Mouse (Mus musculus) mouse embryonic stem cell (cell line): ENCODE measurements around the gene Snrpd3.
"Not testable (repeated sequence)": the region's sequence is repeated elsewhere in the genome, so short reads cannot be mapped to it uniquely, and the experiment has no call there.

Source experiments
- in situ Hi-C, 2 experiments: fragments of 300-500 bp; cut with MboI; formaldehyde crosslinking; loops; 1 replicate in 1 of 2; 3 replicates in 1 of 2; pipeline ENCODE4 v1.14.3; 2019 to 2020; ENCODE audit warnings: low sequenced_read_pairs in 2 of 2, low pct_unique_long_range_greater_than_20kb in 1 of 2, mixed read lengths in 1 of 2; ENCODE audit not compliant: unreplicated experiment in 1 of 2

Gene Snrpd3

DNA sequence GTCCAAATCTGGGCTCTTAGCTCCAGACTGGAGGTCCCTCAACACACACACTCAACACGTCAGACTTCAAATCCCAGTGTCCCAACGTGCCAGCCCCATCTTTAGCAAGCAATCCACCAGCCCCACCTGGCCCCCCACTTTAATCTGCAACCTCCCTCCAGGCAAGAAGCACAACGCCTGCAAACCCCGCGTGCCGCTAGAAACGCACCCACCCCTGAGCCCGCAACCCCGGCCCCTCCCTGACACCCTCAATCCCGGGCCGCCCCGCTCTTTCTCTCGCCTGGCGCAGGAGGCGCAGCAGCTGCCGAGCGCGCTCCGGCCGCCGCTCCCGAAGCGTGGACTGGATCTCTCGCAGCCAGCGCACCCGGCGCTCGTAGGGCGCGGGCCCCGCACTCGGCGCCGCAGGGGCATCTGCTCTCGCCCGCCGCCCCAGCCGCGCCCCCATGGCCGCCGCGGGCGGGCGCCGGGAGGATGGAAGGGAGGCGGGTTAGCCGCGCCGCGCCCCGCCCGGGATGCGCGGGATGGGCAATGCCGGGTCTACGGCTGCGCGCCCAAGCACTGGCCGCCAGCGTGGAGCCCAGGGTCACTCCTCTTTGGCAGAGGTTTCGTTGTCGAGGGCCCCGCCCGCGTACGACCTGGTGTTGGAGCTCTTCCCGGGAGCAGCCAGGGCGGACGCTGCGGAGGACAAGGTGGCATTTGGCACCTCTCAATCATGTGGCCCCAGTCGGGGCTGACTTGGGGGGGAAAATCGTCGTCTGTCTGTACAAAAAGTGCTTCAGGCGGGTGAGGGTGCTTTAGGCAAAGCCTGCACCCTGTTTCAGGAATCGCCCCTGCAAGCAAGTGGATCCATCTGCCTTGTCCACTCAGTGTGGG is 42.6 kb downstream of the Snrpd3 start, which contains the start of gene Lrrc75b:
Gene Lrrc75b, minus strand, starts transcription at position 655 of the 873 bp plus-strand sequence.
- in situ Hi-C loops, result no loop called here

DNA sequence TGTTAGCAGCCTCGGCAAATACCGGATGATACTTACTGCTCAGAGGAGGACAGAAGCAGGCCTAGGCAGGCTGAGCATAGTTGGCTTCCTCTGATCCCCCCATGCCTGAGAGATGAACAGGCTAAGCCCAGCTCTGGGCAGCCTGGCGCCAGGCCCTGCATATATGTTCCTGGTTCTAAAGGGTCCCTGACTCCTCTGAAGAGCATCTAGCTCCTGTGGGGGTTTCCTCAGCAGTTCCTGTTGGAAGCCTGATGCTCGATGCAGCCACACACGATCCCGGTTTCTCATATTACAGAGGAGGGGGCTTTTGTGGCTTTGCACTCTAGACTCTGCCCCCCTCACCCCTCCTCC is 43.2 kb downstream of the Snrpd3 start:
- in situ Hi-C loops, result no loop called here

GRCm38 (mm10) chr10:75561071-75561654 is 43.8 kb downstream of the Snrpd3 start, which contains the start of gene Ggt1:
Gene Ggt1, plus strand, starts transcription at chr10:75561604.
- in situ Hi-C loops, result no loop called here

- in situ Hi-C loops, result no loop called here
Measured at GRCm38 (mm10) chr10:75562596-75562995, 45.2 kb downstream of the Snrpd3 start.

GRCm38 (mm10) chr10:75564687-75565265 is 47.4 kb downstream of the Snrpd3 start:
- in situ Hi-C loops, result no loop called here

GRCm38 (mm10) chr10:75565436-75565835 is 48.1 kb downstream of the Snrpd3 start:
- in situ Hi-C loops, result no loop called here

DNA sequence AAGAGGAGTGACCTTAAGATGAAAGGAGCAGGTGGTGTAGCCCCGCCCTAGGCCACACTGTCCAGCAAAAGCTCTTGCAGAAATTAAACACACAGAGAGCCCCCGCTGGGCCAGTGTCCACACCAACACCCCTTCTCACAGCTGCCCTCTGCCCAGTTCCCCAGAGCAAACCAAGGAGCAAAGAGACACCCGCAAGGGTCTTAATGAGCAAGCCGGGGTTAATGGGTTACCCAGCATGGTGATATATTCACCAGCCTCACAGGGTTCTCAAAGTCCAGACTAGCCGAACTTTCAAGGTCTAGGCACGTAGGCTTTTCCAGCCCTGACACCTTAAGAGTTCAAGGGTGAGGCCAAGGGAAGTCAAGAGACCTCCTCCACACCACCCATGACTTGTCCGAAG is 48.6 kb downstream of the Snrpd3 start:
- in situ Hi-C loops, result no loop called here

DNA sequence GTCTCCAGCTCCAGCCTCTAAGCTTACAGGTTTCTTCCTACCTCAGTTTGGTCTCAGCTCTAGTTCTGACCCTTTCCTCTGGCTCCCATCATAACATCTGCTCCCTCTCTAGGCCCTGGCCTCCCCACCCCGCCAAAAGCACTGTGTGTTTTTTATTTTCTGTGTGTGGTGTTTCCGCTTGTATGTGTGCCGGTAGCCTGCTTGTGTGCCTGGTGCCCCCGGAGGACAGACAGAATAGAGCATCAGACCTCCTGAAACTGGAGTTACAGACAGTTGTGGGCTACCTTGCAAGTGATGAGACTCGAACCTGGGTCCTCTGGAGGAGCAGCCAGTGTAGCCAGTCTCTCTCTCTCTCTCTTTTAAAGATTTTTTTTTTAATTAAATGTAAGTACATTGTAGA is 49.0 kb downstream of the Snrpd3 start:
- in situ Hi-C loops, result no loop called here

- in situ Hi-C loops, result not testable (repeated sequence)
Measured at GRCm38 (mm10) chr10:75566765-75567164, 49.4 kb downstream of the Snrpd3 start.

GRCm38 (mm10) chr10:75568029-75568428 is 50.7 kb downstream of the Snrpd3 start:
- in situ Hi-C loops, result no loop called here

DNA sequence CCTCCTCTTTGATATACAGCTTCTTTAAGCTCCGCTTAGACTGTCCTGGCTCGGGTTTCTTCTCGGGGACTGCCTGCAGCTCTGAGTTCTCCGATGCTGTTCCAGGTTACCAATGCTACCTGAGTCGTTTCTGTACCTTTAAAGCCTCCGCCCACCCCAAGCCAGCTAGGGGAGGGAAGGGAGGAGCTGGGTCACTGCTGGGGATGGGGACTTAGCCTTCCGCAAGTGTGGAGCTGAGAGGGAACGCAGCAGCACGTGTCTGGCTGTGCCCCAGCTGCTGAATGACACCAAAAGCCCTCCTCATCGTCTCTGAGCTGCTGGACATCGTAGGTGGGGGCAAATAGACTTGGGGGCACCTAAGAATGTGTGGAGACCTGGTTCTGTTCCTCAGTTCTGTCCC is 51.1 kb downstream of the Snrpd3 start:
- in situ Hi-C loops, result no loop called here

GRCm38 (mm10) chr10:75568851-75569250 is 51.5 kb downstream of the Snrpd3 start:
- in situ Hi-C loops, result no loop called here

DNA sequence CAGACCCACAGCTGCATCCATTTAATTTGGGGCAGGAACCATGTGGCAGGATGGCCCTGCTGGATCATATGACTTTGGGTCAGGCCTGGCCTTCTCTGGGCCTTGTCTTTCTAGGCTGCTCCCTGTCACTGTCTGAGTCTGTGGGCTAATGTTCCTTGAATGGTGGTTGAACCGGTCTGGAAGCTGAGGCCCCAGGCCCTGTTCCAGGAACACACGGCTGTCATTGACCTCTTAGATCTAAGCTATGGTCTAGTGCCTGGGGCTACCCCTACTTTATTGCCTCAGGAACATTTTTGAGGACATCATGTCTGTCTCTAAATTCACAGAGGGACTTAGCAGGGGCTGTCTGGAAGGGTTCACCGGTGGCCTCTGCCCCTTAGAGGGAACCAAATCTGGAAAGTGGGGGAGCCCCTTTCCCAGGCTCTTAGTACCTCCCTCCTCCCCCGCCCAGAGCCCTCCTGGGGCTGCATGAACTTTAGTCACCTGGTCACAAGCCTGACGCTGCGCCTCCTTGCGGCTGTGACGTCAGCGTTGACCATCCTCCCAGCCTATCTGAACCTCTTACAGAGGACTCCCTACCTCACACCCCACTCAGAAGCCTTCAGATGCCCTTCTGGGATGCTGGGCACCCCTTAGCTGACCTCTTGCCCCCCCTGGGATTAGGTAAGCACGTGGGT is 53.8 kb downstream of the Snrpd3 start:
- in situ Hi-C loops, result no loop called here

DNA sequence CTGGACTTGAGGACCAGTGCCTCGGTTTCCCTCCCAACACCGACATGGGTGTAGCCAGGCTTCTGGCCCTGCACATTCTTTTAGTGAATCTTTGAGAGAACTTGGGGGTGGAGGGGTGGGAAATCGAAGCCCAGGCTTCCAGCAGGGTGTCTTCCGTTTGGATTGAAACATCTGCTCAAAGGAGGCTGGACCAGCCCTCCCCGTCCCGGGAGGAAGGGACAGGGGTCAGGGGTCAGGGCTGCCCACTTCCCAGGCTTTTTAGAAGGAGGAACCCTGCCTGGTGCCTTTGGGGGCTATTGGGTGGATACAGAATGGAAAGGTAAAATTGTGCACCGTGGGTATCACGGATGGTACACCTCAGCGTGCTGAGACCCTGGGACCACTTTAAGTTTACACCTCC is 54.6 kb downstream of the Snrpd3 start:
- in situ Hi-C loops, result no loop called here

DNA sequence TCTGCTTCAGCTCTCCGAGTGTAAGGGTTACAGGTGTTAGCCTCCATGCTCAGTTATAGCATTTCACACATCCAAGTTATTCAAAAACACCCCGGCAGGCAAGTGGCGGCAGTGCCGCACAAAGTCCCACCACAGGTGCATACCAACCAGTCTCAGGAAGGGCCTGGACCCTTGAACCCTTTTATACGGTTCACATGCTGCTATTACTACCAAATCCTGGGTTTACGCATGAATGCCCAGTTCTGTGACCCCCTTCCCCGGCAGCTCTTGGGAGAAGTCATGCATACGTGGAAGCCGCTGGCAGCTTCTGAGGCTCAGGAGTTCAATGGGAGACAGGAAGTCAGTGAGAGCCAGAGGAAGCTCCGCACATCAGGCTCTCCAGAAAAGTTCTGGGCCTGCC is 55.8 kb downstream of the Snrpd3 start:
- in situ Hi-C loops, result no loop called here

DNA sequence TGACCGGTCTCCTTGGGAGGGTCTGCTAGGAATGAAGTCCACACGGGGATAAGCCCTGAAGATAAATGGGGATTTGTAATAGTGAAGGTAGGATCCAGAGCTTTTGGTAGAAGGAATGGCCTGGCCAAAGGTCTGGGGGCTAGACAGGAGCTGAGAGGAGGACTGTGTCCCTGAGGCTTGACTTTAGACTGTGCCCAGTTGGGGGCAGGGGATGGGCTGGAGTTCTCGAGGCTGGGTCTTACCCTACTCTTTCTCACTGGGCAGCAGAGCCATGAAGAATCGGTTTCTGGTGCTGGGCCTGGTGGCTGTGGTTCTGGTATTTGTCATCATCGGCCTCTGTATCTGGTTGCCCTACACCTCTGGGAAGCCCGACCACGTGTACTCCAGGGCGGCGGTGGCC is 56.6 kb downstream of the Snrpd3 start:
- in situ Hi-C loops, result no loop called here

DNA sequence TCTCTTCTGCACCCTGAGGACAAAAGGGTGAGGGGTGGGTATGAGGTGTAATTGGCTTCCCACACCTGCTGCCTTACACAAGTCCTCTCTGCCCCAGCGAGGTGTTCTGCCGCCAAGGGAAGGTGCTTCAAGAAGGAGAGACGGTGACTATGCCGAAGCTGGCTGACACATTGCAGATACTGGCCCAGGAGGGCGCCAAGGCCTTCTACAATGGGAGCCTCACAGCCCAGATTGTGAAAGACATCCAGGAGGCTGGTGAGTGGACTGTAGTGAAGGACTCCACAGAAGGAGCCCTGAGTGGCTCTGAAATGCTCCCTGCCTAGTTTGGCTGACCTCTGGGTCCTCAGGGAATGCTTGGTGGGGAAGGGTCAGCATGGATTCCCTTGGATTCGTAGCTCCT is 61.8 kb downstream of the Snrpd3 start:
- in situ Hi-C loops, result loop anchor here in 1 of 2 experiments (25.0 kb wide), 1 partner anchor 383 kb away; the partner anchor contains the start of gene Gm5134

- in situ Hi-C loops, result loop anchor here (10.0 to 25.0 kb wide), 3 partner anchors 119 to 376 kb away; partner anchors contain the start of gene Gm5134 (in 1 of the 2)
Measured at GRCm38 (mm10) chr10:75585876-75586552, 68.7 kb downstream of the Snrpd3 start.
